Mouse (Mus musculus): ENCODE data around the gene Shf. TPM values are rescaled to one million over a fixed set of nuclear protein-coding genes. Genes with fewer than 3 reads are reported as not detected.
A peak's percentile ranks its signal among the peaks of the same experiment; 100 is the strongest.

The Shf gene
- total and polyA plus RNA-seq, 3 experiments, result 3.5 to 5.6 (median 5.3) TPM

- Histone ChIP-seq H3K9ac (ENCODE audit: low read depth, low read length) (no peak overlapping the region), H3K27me3 (ENCODE audit: control insufficient read depth, insufficient read depth, low read length) (peaks cover 7% of the 10 kb centered on the region), H3K4me3 (no peak overlapping the region), H3K36me3 (ENCODE audit: control insufficient read depth, insufficient read depth, low read length) (no peaks in the 10 kb centered on the region), H3K27ac (no peak overlapping the region), H3K79me2 (replicated peaks; ENCODE audit: control insufficient read depth, insufficient read depth, low read length) (no peaks in the 10 kb centered on the region), H3K4me1 (ENCODE audit: control insufficient read depth, insufficient read depth, low read length) (peaks cover 3% of the 10 kb centered on the region)
- intact Hi-C loops (cut with DNase I), result no loop called here
- 50% methylated on average over 2 of the region's 2 CpGs for WGBS
- TF ChIP-seq CTCF (IDR thresholded peaks at IDR 0.05), result no peak
- no peak for TF ChIP-seq EP300 (IDR thresholded peaks at IDR 0.05; ENCODE audit: insufficient read depth, low read depth, low read length)
- no peak for TF ChIP-seq POLR2A (IDR thresholded peaks at IDR 0.05; ENCODE audit: insufficient read depth, low read depth, low read length)
- no peak for DNase-seq
Observed at GRCm38 (mm10) chr2:122311561-122311960, 57.4 kb downstream of the Shf start.

DNA sequence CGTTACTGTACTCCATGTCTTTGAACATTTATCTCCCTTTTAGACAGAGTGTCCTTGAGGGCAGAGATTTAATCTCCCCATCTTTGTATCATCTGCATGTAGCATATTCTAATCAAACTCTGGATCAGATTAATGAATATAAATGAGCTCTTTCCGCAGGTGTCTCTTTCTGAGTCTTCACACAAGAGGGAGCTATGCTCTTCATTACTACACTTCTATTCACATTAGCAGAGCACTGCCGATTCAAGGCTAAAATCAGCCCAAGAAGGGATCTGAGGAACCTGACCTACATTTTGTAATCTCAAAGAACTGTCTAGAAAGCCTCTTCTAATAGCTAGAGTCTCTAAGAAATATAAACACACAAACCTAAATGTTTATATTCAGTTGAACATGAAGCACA is 59.3 kb downstream of the Shf start:
- no peak overlapping the region for H3K9ac ChIP-seq (ENCODE audit: low read depth, low read length)
- no peak for DNase-seq
- intact Hi-C loops (cut with DNase I), result no loop called here
- no peak overlapping the region for H3K4me3 ChIP-seq
- TF ChIP-seq CTCF (IDR thresholded peaks at IDR 0.05) (peak; percentile 16; the same call in 1 of the 2 replicates), EP300 (IDR thresholded peaks at IDR 0.05; ENCODE audit: insufficient read depth, low read depth, low read length) (no peak)
- no peaks in the 10 kb centered on the region for H3K79me2 ChIP-seq (replicated peaks; ENCODE audit: control insufficient read depth, insufficient read depth, low read length)
- H3K36me3 ChIP-seq (ENCODE audit: control insufficient read depth, insufficient read depth, low read length), result no peaks in the 10 kb centered on the region
- WGBS, result 42% methylated on average over 3 of the region's 3 CpGs
- no peak overlapping the region for H3K27ac ChIP-seq
- peaks cover 3% of the 10 kb centered on the region for H3K4me1 ChIP-seq (ENCODE audit: control insufficient read depth, insufficient read depth, low read length)
- H3K27me3 ChIP-seq (ENCODE audit: control insufficient read depth, insufficient read depth, low read length), result peaks cover 7% of the 10 kb centered on the region

GRCm38 (mm10) chr2:122306184-122306583 is 62.8 kb downstream of the Shf start:
- H3K27me3 ChIP-seq (ENCODE audit: control insufficient read depth, insufficient read depth, low read length), result peaks cover 8% of the 10 kb centered on the region
- WGBS, result 25% methylated on average over 4 of the region's 4 CpGs
- no peaks in the 10 kb centered on the region for H3K36me3 ChIP-seq (ENCODE audit: control insufficient read depth, insufficient read depth, low read length)
- DNase-seq, result no peak
- peaks cover under 1% of the 10 kb centered on the region; the same call in 1 of the 2 replicates for H3K4me1 ChIP-seq (ENCODE audit: control insufficient read depth, insufficient read depth, low read length)
- H3K4me3 ChIP-seq, result no peak overlapping the region
- no peak overlapping the region for H3K9ac ChIP-seq (ENCODE audit: low read depth, low read length)
- intact Hi-C loops (cut with DNase I), result no loop called here
- H3K27ac ChIP-seq, result no peak overlapping the region
- H3K79me2 ChIP-seq (replicated peaks; ENCODE audit: control insufficient read depth, insufficient read depth, low read length), result no peaks in the 10 kb centered on the region
- TF ChIP-seq EP300 (IDR thresholded peaks at IDR 0.05; ENCODE audit: insufficient read depth, low read depth, low read length), result no peak
- no peak for TF ChIP-seq POLR2A (IDR thresholded peaks at IDR 0.05; ENCODE audit: insufficient read depth, low read depth, low read length)
- TF ChIP-seq CTCF (IDR thresholded peaks at IDR 0.05), result no peak

GRCm38 (mm10) chr2:122305097-122305892 is 63.7 kb downstream of the Shf start:
- 83% methylated on average over 16 of the region's 16 CpGs for WGBS
- Histone ChIP-seq H3K4me1 (ENCODE audit: control insufficient read depth, insufficient read depth, low read length) (peaks cover 1% of the 10 kb centered on the region; the same call in 1 of the 2 replicates), H3K27me3 (ENCODE audit: control insufficient read depth, insufficient read depth, low read length) (peaks cover 11% of the 10 kb centered on the region), H3K79me2 (replicated peaks; ENCODE audit: control insufficient read depth, insufficient read depth, low read length) (no peaks in the 10 kb centered on the region), H3K9ac (ENCODE audit: low read depth, low read length) (no peak overlapping the region), H3K27ac (no peak overlapping the region), H3K4me3 (no peak overlapping the region), H3K36me3 (ENCODE audit: control insufficient read depth, insufficient read depth, low read length) (no peaks in the 10 kb centered on the region)
- no peak for TF ChIP-seq EP300 (IDR thresholded peaks at IDR 0.05; ENCODE audit: insufficient read depth, low read depth, low read length)
- no peak for TF ChIP-seq POLR2A (IDR thresholded peaks at IDR 0.05; ENCODE audit: insufficient read depth, low read depth, low read length)
- no peak for TF ChIP-seq CTCF (IDR thresholded peaks at IDR 0.05)
- DNase-seq, result no peak
- intact Hi-C loops (cut with DNase I), result no loop called here

- intact Hi-C loops (cut with DNase I), result no loop called here
- H3K36me3 ChIP-seq (ENCODE audit: control insufficient read depth, insufficient read depth, low read length), result no peaks in the 10 kb centered on the region
- DNase-seq, result no peak
- WGBS, result 84% methylated on average over 6 of the region's 6 CpGs
- no peaks in the 10 kb centered on the region for H3K79me2 ChIP-seq (replicated peaks; ENCODE audit: control insufficient read depth, insufficient read depth, low read length)
- H3K4me1 ChIP-seq (ENCODE audit: control insufficient read depth, insufficient read depth, low read length), result peaks cover 1% of the 10 kb centered on the region; the same call in 1 of the 2 replicates
- H3K27me3 ChIP-seq (ENCODE audit: control insufficient read depth, insufficient read depth, low read length), result peaks cover 17% of the 10 kb centered on the region
- no peak overlapping the region for H3K4me3 ChIP-seq
- H3K27ac ChIP-seq, result no peak overlapping the region
- TF ChIP-seq EP300 (IDR thresholded peaks at IDR 0.05; ENCODE audit: insufficient read depth, low read depth, low read length) (no peak), POLR2A (IDR thresholded peaks at IDR 0.05; ENCODE audit: insufficient read depth, low read depth, low read length) (no peak)
- H3K9ac ChIP-seq (ENCODE audit: low read depth, low read length), result no peak overlapping the region
Observed at GRCm38 (mm10) chr2:122304544-122304943, 64.4 kb downstream of the Shf start.

GRCm38 (mm10) chr2:122302574-122303241 is 66.3 kb downstream of the Shf start:
- Histone ChIP-seq H3K4me3 (no peak overlapping the region), H3K36me3 (ENCODE audit: control insufficient read depth, insufficient read depth, low read length) (no peaks in the 10 kb centered on the region), H3K4me1 (ENCODE audit: control insufficient read depth, insufficient read depth, low read length) (peaks cover 1% of the 10 kb centered on the region; the same call in 1 of the 2 replicates), H3K9ac (ENCODE audit: low read depth, low read length) (no peak overlapping the region), H3K79me2 (replicated peaks; ENCODE audit: control insufficient read depth, insufficient read depth, low read length) (no peaks in the 10 kb centered on the region), H3K27me3 (ENCODE audit: control insufficient read depth, insufficient read depth, low read length) (peaks cover 23% of the 10 kb centered on the region), H3K27ac (no peak overlapping the region)
- intact Hi-C loops (cut with DNase I), result loop anchor here (2.0 kb wide), 1 partner anchor 108 kb away; no protein-coding TSS in a partner anchor
- DNase-seq, result peak; percentile 39 to 51
- TF ChIP-seq CTCF (IDR thresholded peaks at IDR 0.05), result peak; percentile 84
- TF ChIP-seq EP300 (IDR thresholded peaks at IDR 0.05; ENCODE audit: insufficient read depth, low read depth, low read length), result no peak
- no peak for TF ChIP-seq POLR2A (IDR thresholded peaks at IDR 0.05; ENCODE audit: insufficient read depth, low read depth, low read length)
- WGBS, result 12% methylated on average over 9 of the region's 9 CpGs

All from heart, adult 2 months (tissue).